In genomic region chr13:32508447-32508846, GRCm38 (mm10) we compare ENCODE assay signal across 17 mouse cellular contexts.
DNase-seq lines count a peak whose midpoint lies in the region; ATAC-seq and TF ChIP-seq lines count a peak whose summit lies in the region.
"Had no signal": no experiment of that assay in that cellular context is flagged by ENCODE, and none has a peak within 500 bp of the region (broad histone marks: within the 10 kb centered on the region; RNA-seq: fewer than 3 reads in every experiment).

No protein-coding gene starts in this region.

- no peak overlapping the region for H3K9ac ChIP-seq in heart, embryonic 11.5 days (ENCODE audit: low read depth, low read length)
- H3K9ac ChIP-seq in kidney, postnatal 0 days (ENCODE audit: low read depth, low read length), result no peak overlapping the region
- H3K9ac ChIP-seq in kidney, embryonic 14.5 days (ENCODE audit: low read depth, low read length), result no peak overlapping the region
- H3K9ac ChIP-seq in embryonic facial prominence, embryonic 15.5 days, result no peak overlapping the region
- H3K9ac ChIP-seq: forebrain, embryonic 13.5 days; forebrain, embryonic 15.5 days; forebrain, postnatal 0 days had no signal

- H3K36me3 ChIP-seq in heart, embryonic 10.5 days, result no peaks in the 10 kb centered on the region
- no peaks in the 10 kb centered on the region for H3K36me3 ChIP-seq in heart, embryonic 11.5 days (ENCODE audit: control insufficient read depth, insufficient read depth, low read length)
- H3K36me3 ChIP-seq in kidney, postnatal 0 days (ENCODE audit: insufficient read depth, low read length), result no peaks in the 10 kb centered on the region
- no peaks in the 10 kb centered on the region for H3K36me3 ChIP-seq in kidney, embryonic 14.5 days (ENCODE audit: control insufficient read depth, insufficient read depth, low read length)
- no peaks in the 10 kb centered on the region for H3K36me3 ChIP-seq in embryonic facial prominence, embryonic 15.5 days
- H3K36me3 ChIP-seq: forebrain, embryonic 15.5 days had no signal

- no peak for DNase-seq in heart, embryonic 10.5 days (ENCODE audit: low spot score)
- no peak for DNase-seq in kidney, postnatal 0 days (ENCODE audit: low spot score)
- no peak for DNase-seq in layer of hippocampus, postnatal 25 days (ENCODE audit: extremely low spot score in 1 of 2, low spot score in 1 of 2)
- DNase-seq: adrenal gland, adult 8-10 months; adrenal gland, postnatal 14 days; adrenal gland, postnatal 36 days; cerebellum, adult 11-12 months; cerebellum, adult 2 months; cerebellum, adult 9-10 months; cerebellum, postnatal 10 days; cerebellum, postnatal 25 days; forebrain, postnatal 0 days had no signal

- TF ChIP-seq CTCF in kidney, postnatal 0 days (IDR thresholded peaks at IDR 0.05; ENCODE audit: low read depth), result no peak

- H3K4me3 ChIP-seq in heart, embryonic 10.5 days, result no peak overlapping the region
- no peak overlapping the region for H3K4me3 ChIP-seq in heart, embryonic 11.5 days (ENCODE audit: low read depth, low read length)
- no peak overlapping the region for H3K4me3 ChIP-seq in kidney, postnatal 0 days (replicated peaks; ENCODE audit: low read depth, low read length)
- H3K4me3 ChIP-seq in kidney, embryonic 14.5 days (ENCODE audit: low read length), result no peak overlapping the region
- H3K4me3 ChIP-seq in embryonic facial prominence, embryonic 15.5 days (replicated peaks), result no peak overlapping the region
- H3K4me3 ChIP-seq: forebrain, embryonic 13.5 days; forebrain, embryonic 15.5 days had no signal

- no peak for ATAC-seq in heart, embryonic 11.5 days (replicated peaks; ENCODE audit: insufficient number of reproducible peaks, low FRiP score, low TSS enrichment)
- no peak for ATAC-seq in kidney, postnatal 0 days (replicated peaks; ENCODE audit: low FRiP score, low read depth)
- no peak for ATAC-seq in kidney, embryonic 14.5 days (ENCODE audit: low FRiP score, low TSS enrichment)
- peak; percentile 54 for ATAC-seq in embryonic facial prominence, embryonic 15.5 days (ENCODE audit: insufficient number of reproducible peaks, low FRiP score, low TSS enrichment, low read depth)
- ATAC-seq: forebrain, embryonic 13.5 days; forebrain, embryonic 15.5 days; forebrain, postnatal 0 days had no signal

- H3K27me3 ChIP-seq in heart, embryonic 10.5 days (ENCODE audit: insufficient read depth, poor library complexity, severe bottlenecking), result no peaks in the 10 kb centered on the region
- no peaks in the 10 kb centered on the region for H3K27me3 ChIP-seq in heart, embryonic 11.5 days (ENCODE audit: control insufficient read depth, insufficient read depth, low read length)
- no peaks in the 10 kb centered on the region for H3K27me3 ChIP-seq in kidney, postnatal 0 days (ENCODE audit: insufficient read depth, low read length)
- no peaks in the 10 kb centered on the region for H3K27me3 ChIP-seq in kidney, embryonic 14.5 days (ENCODE audit: control insufficient read depth, insufficient read depth, low read length)
- no peaks in the 10 kb centered on the region for H3K27me3 ChIP-seq in embryonic facial prominence, embryonic 15.5 days
- H3K27me3 ChIP-seq: forebrain, embryonic 13.5 days; forebrain, embryonic 15.5 days had no signal

- 78% methylated on average over 3 of the region's 3 CpGs for WGBS in heart, embryonic 10.5 days
- 78% methylated on average over 3 of the region's 3 CpGs for WGBS in heart, embryonic 11.5 days (ENCODE audit: insufficient replicate concordance)
- WGBS in kidney, postnatal 0 days, result 71% methylated on average over 3 of the region's 3 CpGs
- 88% methylated on average over 3 of the region's 3 CpGs for WGBS in kidney, embryonic 14.5 days
- 57% methylated on average over 3 of the region's 3 CpGs for WGBS in embryonic facial prominence, embryonic 15.5 days

- peaks cover 11% of the 10 kb centered on the region for H3K4me1 ChIP-seq in heart, embryonic 10.5 days
- H3K4me1 ChIP-seq in heart, embryonic 11.5 days (ENCODE audit: control insufficient read depth, insufficient read depth, low read length), result peaks cover 8% of the 10 kb centered on the region
- H3K4me1 ChIP-seq in kidney, postnatal 0 days (replicated peaks; ENCODE audit: insufficient read depth, low read length), result no peaks in the 10 kb centered on the region
- peaks cover 11% of the 10 kb centered on the region; the same call in 1 of the 2 replicates for H3K4me1 ChIP-seq in kidney, embryonic 14.5 days (ENCODE audit: control insufficient read depth, insufficient read depth, low read length)
- H3K4me1 ChIP-seq in embryonic facial prominence, embryonic 15.5 days, result peaks cover 8% of the 10 kb centered on the region; the same call in 1 of the 2 replicates
- H3K4me1 ChIP-seq: forebrain, embryonic 13.5 days; forebrain, embryonic 15.5 days had no signal

- H3K4me2 ChIP-seq in heart, embryonic 11.5 days, result no peak overlapping the region
- no peak overlapping the region for H3K4me2 ChIP-seq in kidney, postnatal 0 days (ENCODE audit: low read length)
- no peak overlapping the region for H3K4me2 ChIP-seq in kidney, embryonic 14.5 days (replicated peaks; ENCODE audit: low read depth, low read length)
- no peak overlapping the region for H3K4me2 ChIP-seq in embryonic facial prominence, embryonic 15.5 days (replicated peaks)
- H3K4me2 ChIP-seq: forebrain, embryonic 13.5 days; forebrain, embryonic 15.5 days had no signal

- no peaks in the 10 kb centered on the region for H3K9me3 ChIP-seq in heart, embryonic 10.5 days
- no peaks in the 10 kb centered on the region for H3K9me3 ChIP-seq in heart, embryonic 11.5 days (replicated peaks; ENCODE audit: control insufficient read depth, low read length)
- H3K9me3 ChIP-seq in kidney, postnatal 0 days (replicated peaks; ENCODE audit: low read length), result no peaks in the 10 kb centered on the region
- H3K9me3 ChIP-seq in kidney, embryonic 14.5 days (ENCODE audit: control insufficient read depth, low read length), result no peaks in the 10 kb centered on the region
- H3K9me3 ChIP-seq in embryonic facial prominence, embryonic 15.5 days (replicated peaks), result no peaks in the 10 kb centered on the region
- H3K9me3 ChIP-seq: forebrain, embryonic 13.5 days; forebrain, embryonic 15.5 days had no signal

- peak overlapping the region; percentile 16; the same call in 1 of the 2 replicates for H3K27ac ChIP-seq in heart, embryonic 10.5 days
- H3K27ac ChIP-seq in heart, embryonic 11.5 days (ENCODE audit: low read depth, low read length), result no peak overlapping the region
- H3K27ac ChIP-seq in kidney, postnatal 0 days, result 0 out of 2 replicates have a peak overlapping the region, but pooled peaks have one; percentile 3
- H3K27ac ChIP-seq in kidney, embryonic 14.5 days (ENCODE audit: low read depth, low read length), result no peak overlapping the region
- no peak overlapping the region for H3K27ac ChIP-seq in embryonic facial prominence, embryonic 15.5 days (replicated peaks)
- H3K27ac ChIP-seq: forebrain, embryonic 13.5 days; forebrain, embryonic 15.5 days had no signal

Comparison
In these comparisons a context has a peak if more than half of its experiments do, and no peak if none do; other contexts are left out.
1. H3K27ac ChIP-seq: peak in heart, embryonic 10.5 days (single experiment) and kidney, postnatal 0 days (single experiment); none in heart, embryonic 11.5 days (single experiment), kidney, embryonic 14.5 days (single experiment) and embryonic facial prominence, embryonic 15.5 days (single experiment).